Mouse (Mus musculus): ENCODE measurements around the gene Glis3.

GRCm38 (mm10) chr19:28518266-28518665 is 161.6 kb downstream of the Glis3 start:
- TF ChIP-seq GATA1 (IDR thresholded peaks at IDR 0.05; ENCODE audit: borderline replicate concordance, low read length) = no peak
- TF ChIP-seq FLI1 (IDR thresholded peaks at IDR 0.05; ENCODE audit: low read length) = no peak
